Mouse (Mus musculus) cerebellum, adult 2 months (tissue): Measurements from ENCODE around the gene Crx.
"Not testable (repeated sequence)": the region's sequence is repeated elsewhere in the genome, so short reads cannot be mapped to it uniquely, and the experiment has no call there.

ENCODE experiments used
- CTCF ChIP-seq: fragments of 200-500 bp; IDR thresholded peaks from 2 replicates; pipeline ENCODE4 v1.5.1; 2011; ENCODE audit warnings: low read depth, mild to moderate bottlenecking, control low read depth, low read length, moderate library complexity, borderline replicate concordance; ENCODE audit not compliant: insufficient read depth
- POLR2A ChIP-seq: fragments of 200-500 bp; IDR thresholded peaks from 2 replicates; pipeline ENCODE4 v1.6.1; 2011; ENCODE audit warnings: low read length, control low read depth, borderline replicate concordance; ENCODE audit not compliant: insufficient read depth

- TF ChIP-seq CTCF, POLR2A: not testable (repeated sequence)
Measured at GRCm38 (mm10) chr7:15915695-15916094, 35.9 kb upstream of the Crx start.
